Mouse (Mus musculus) heart, adult 2 months (tissue): Measurements from ENCODE around the gene Qrfp.

ENCODE experiments used
- EP300 ChIP-seq: fragments of 200-500 bp; IDR thresholded peaks from 2 replicates; pipeline ENCODE4 v1.6.1; 2011; ENCODE audit warnings: low read depth, low read length, control low read depth; ENCODE audit not compliant: insufficient read depth
- POLR2A ChIP-seq: fragments of 200-500 bp; IDR thresholded peaks from 2 replicates; pipeline ENCODE4 v1.6.1; 2011; ENCODE audit warnings: mild to moderate bottlenecking, low read depth, low read length, control low read depth; ENCODE audit not compliant: insufficient read depth

GRCm38 (mm10) chr2:31785074-31785473 is 25.3 kb downstream of the Qrfp start:
- TF ChIP-seq POLR2A (no peak), EP300 (peak; percentile 91)
